Mouse (Mus musculus): ENCODE measurements around the gene Fyb.

Gene Fyb

DNA sequence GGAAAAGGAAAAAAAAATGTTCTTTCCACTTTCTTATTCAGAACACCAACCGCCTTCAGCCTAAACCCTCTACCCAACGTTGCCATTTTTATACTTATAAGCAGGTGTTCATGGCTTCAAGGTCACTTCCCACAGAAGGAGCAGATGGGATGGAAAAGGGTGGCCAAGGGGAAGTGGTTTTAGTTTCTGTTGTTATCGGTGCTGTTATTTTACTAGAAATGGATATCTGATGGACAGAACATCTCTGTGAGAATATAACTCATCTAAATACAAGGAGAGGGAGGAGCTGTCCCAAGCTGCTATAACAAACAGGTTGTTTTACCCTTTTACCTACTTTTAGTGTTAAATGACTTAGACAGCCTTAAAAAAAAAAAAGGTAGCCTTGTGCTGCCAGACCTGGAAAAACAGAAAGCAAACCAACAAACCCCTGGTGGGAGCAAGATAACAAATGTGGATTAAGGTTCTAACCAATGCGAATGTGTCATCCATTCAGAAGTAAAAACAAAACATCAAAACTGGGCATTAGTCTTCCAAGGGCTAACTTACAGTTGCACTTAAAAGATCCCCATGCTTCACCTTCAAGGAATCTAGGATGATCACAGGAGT is 68.3 kb downstream of the Fyb start:
- in situ Hi-C loops (cut with MboI; ENCODE audit: unreplicated experiment in 2 of 2), result no loop called here

DNA sequence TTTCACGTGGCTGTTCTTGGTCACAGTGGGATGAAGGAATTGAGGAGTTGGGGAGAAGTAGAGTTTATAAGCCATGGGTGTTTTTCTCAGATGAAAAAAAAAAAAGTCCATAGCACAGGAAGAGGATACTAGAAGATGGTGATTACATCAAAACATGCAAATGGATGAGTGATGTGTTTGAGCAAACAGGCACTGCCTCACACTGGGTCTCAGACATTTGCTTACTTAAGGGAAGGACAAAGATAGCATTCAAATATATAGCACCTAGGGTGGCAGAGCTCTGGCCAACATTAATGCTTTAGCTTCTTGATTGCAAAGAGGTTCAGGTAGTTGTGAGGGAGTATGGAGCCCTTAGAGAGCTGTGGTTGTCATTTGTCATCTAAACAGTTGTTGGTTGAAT is 68.9 kb downstream of the Fyb start:
- in situ Hi-C loops (cut with MboI; ENCODE audit: unreplicated experiment in 2 of 2), result no loop called here

- in situ Hi-C loops (cut with MboI; ENCODE audit: unreplicated experiment in 2 of 2), result no loop called here
Measured at GRCm38 (mm10) chr15:6592561-6593253, 70.1 kb downstream of the Fyb start.

- in situ Hi-C loops (cut with MboI; ENCODE audit: unreplicated experiment in 2 of 2), result no loop called here
Measured at GRCm38 (mm10) chr15:6593254-6593623, 70.6 kb downstream of the Fyb start.

DNA sequence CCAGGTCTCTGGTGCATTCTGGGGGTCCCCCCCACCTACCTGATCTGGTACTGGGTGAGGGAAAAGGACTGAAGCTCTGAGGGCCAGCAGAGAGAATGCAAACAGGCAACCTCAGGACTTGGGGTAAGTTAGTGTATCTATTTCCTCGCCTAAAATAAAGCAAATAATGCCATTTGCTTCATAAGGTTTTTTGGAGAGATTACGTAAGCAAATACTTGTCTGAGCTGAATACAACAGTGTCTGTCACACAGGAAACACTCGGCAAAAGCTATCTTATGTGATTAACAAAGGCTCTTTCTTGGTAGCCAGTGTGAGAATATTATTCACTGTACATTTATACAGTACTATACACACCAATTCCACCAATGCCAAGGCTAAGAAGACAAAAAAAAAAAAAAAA is 76.0 kb downstream of the Fyb start:
- in situ Hi-C loops (cut with MboI; ENCODE audit: unreplicated experiment in 2 of 2), result no loop called here

- in situ Hi-C loops (cut with MboI; ENCODE audit: unreplicated experiment in 2 of 2), result no loop called here
Measured at GRCm38 (mm10) chr15:6600314-6600713, 77.7 kb downstream of the Fyb start.

DNA sequence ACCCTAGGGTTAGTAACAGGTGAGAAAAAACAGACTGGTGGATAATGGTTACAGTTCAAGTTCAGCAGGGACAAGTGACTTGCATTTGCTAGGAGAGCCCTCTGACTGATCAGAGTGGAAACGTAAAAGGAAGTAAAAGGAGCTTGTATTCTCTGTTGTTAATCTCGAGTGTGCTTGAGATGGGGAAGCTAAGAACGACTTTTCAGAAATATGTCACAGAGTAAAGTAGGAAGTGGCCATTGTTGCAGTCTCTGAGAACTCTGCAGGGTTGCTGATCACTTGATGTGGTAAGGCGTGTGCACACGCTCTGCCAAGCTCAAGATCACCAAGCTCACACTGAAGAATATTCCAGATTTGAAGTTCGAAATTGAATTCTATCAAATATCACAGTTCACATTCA is 78.7 kb downstream of the Fyb start:
- in situ Hi-C loops (cut with MboI; ENCODE audit: unreplicated experiment in 2 of 2), result no loop called here

DNA sequence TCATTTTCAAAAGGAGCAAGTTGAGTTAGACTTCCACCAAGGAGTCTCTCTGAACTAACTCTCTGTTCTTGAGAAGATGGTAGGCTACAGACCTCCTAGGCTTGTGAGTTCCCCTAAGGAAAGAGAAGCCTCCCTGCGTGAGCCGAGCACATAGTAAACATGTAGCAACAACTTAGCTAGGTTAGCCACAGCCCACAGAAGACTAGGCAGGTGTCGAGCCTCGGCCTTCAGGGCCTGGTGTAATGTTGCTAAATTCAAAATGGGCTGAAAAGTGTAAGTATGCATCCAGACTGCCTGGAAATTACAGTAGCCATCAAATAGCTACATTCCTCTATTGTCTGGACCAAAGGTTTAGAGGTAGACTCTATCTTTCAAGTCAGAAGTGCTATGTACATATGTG is 79.3 kb downstream of the Fyb start:
- in situ Hi-C loops (cut with MboI; ENCODE audit: unreplicated experiment in 2 of 2), result no loop called here

- in situ Hi-C loops (cut with MboI; ENCODE audit: unreplicated experiment in 2 of 2), result no loop called here
Measured at GRCm38 (mm10) chr15:6610703-6611102, 88.0 kb downstream of the Fyb start.

DNA sequence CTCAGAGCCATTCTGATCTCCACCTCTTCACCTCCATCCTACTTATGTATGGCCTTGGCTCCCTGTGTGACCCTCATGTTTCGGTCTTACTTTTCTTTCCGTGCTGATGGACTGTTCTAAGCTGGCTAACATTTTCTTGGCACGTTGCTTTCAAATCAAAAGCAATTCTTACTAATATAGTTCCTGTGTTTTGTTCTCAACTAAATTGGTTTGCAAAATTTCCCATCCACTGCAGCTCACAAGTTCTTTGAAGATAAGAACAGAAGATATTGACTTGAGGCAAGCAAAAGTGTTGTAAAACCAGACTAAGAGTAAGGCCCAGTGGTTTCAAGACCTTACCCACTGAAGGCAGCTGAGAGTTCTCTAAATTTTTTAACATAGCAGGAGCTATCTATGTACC is 90.2 kb downstream of the Fyb start:
- in situ Hi-C loops (cut with MboI; ENCODE audit: unreplicated experiment in 2 of 2), result no loop called here

GRCm38 (mm10) chr15:6616382-6617149 is 93.9 kb downstream of the Fyb start:
- in situ Hi-C loops (cut with MboI; ENCODE audit: unreplicated experiment in 2 of 2), result no loop called here

DNA sequence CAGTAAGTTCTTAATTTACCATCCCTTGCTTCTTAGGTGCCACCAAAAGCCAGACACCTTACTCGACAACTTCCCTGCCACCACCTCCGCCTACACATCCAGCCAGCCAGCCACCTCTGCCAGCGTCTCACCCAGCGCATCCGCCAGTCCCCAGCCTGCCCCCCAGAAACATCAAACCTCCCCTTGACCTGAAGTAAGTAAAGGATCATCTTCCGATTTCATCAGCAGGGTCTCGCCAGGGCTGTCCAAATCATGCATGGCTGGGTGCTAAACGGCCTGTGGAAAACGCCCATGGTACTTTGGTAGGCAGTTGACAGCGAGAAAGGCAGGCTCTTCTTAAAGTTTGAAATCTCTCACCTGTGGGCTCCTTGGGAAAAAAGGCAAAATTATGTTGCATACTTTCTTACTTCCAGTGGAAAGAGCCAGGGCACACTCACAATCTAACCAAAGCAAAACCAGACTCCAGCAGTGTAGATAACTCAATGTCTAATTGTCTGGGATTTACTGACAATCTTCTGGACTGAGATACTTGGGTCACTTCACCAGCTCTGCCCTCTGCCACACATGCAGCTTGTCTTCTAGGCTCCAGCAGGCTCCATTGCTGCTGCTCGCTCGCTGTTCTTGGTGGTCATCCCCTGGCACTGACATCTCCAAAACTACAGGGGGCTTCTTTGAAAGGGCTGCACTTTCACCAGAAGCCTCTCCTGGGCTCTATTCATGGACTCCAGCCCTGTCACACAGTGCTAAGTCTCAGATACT is 97.1 kb downstream of the Fyb start:
- in situ Hi-C loops (cut with MboI; ENCODE audit: unreplicated experiment in 2 of 2), result loop anchor here in 1 of 2 experiments (10.0 kb wide), 2 partner anchors 615 to 1535 kb away; no protein-coding TSS in a partner anchor

DNA sequence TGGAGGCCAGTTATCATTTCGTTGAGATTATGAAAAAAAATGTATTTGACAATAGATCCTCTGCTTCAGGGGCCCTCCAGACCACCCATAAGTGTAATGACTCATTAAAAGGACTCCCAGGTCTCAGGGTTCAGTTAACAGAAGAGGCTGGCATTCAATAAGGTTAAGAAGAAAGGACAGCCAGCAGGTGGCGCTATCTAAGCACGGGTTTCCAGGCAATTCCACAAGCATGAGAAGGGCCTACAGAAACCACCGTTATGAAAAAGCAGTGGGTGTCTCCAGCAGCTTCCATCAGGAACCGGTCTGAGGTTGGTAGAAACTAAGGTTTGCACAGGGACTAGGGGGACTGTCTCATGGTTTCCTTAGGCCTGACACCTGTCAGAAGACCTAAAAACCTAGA is 99.9 kb downstream of the Fyb start:
- in situ Hi-C loops (cut with MboI; ENCODE audit: unreplicated experiment in 2 of 2), result loop anchor here in 1 of 2 experiments (10.0 kb wide), 2 partner anchors 612 to 1538 kb away; no protein-coding TSS in a partner anchor

- in situ Hi-C loops (cut with MboI; ENCODE audit: unreplicated experiment in 2 of 2), result loop anchor here in 1 of 2 experiments (10.0 kb wide), 2 partner anchors 611 to 1539 kb away; no protein-coding TSS in a partner anchor
Measured at GRCm38 (mm10) chr15:6623529-6624228, 101.0 kb downstream of the Fyb start.

- in situ Hi-C loops (cut with MboI; ENCODE audit: unreplicated experiment in 2 of 2), result loop anchor here (5.0 to 10.0 kb wide), 3 partner anchors 263 to 1540 kb away; no protein-coding TSS in a partner anchor
Measured at GRCm38 (mm10) chr15:6624365-6625182, 101.9 kb downstream of the Fyb start.

DNA sequence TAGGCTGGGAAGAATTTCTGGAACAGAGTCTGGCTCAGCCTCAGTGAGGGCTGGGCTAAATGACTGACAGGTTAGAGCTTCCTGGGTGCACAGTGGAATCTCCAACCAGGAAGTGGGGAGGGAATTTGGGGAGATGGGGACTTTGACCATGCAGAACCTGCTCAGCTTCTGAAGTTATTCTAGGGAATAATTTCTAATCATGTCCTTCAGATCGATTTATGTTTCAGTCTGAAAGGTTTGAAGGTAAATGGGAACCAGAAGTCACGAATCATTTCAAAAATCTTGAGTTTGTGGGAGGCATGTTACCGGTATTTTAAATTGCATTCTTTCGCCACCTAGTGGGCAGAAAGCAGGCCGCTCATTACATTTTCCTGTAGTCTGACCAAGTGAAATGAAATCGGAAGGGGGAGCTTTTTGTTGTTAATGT is 103.0 kb downstream of the Fyb start:
- in situ Hi-C loops (cut with MboI; ENCODE audit: unreplicated experiment in 2 of 2), result loop anchor here (5.0 to 10.0 kb wide), 3 partner anchors 262 to 1541 kb away; no protein-coding TSS in a partner anchor

GRCm38 (mm10) chr15:6626123-6626522 is 103.5 kb downstream of the Fyb start:
- in situ Hi-C loops (cut with MboI; ENCODE audit: unreplicated experiment in 2 of 2), result loop anchor here (5.0 to 10.0 kb wide), 3 partner anchors 261 to 1541 kb away; no protein-coding TSS in a partner anchor

DNA sequence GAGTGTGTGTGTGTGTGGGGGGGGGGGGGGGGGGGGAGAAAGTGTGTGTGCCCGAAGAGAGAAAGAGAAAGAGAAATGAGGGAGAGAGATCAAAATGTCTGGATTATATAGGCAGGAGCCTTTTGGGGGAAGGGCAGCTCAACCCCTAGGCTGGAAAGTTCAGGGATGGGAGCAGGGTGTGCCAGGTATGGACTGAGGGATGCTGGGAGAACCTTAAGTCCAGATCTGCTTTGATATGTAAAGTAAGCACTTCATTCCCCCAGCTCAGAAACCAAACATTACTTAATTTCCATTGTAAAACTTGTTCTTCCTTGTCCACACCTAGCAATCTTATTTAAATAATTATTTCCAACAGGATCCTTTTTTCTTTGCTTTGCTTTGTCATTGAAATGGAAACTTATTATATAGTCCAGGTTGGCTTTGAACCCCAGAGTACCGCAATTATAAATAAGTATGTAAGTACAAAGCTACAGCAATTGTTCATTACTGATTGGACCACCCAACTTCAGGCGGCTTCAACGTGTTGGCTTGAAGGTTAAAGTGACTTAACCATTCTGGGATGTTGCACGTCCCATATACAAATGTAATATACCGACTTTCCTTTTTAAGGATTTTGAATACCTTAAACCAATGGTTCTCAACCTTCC is 105.9 kb downstream of the Fyb start:
- in situ Hi-C loops (cut with MboI; ENCODE audit: unreplicated experiment in 2 of 2), result loop anchor here (5.0 to 10.0 kb wide), 3 partner anchors 259 to 1544 kb away; no protein-coding TSS in a partner anchor
